Mouse (Mus musculus): ENCODE measurements around the gene Syp. TPM values are rescaled to one million over a fixed set of nuclear protein-coding genes. Genes with fewer than 3 reads are reported as not detected.
A peak's percentile ranks its signal among the peaks of the same experiment; 100 is the strongest.

Syp gene
- polyA plus RNA-seq, 1 experiment from 2014 or later = 5.3 TPM

DNA sequence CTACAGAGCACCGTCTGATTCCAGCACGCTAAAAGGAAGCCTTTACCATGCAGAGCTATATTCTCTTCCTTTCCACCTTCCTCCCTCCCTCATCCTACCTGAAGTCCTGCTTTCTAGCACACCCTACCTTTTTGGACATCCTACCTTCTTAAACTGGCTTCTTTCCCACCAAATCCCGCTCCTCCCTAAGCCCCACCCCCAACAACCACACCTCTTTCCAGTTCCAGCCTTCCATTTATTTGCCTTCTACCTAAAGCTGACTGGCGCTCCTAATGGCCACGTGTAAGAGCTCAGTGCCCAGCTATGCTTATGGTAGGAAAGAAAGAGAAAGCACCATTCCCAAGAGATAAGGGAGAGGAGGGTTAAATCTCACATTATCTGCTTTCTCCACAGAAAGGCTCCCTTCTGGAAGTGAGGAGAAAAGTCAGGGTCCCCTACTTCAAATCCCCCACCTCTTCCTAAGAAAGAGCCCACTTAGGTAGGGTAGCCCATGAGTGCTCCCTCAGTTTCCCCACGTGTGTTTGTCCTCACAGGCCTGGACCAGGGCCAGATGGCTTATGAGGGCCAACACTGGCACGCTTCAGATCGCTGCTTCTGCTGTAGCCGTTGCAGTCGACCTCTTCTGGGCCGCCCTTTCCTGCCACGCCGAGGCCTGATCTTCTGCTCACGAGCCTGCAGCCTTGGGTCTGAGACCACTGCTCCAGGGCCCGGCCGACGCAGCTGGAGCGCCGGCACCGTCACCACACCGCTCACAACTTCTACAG is 27.6 kb downstream of the Syp start:
- no peaks in the 10 kb centered on the region for H3K4me1 ChIP-seq
- ATAC-seq (ENCODE audit: insufficient number of reproducible peaks, low FRiP score, low TSS enrichment, low read depth) = no peak
- H3K4me2 ChIP-seq (replicated peaks) = no peak overlapping the region
- 77% methylated on average over 21 of the region's 21 CpGs for WGBS
- H3K9ac ChIP-seq = no peak overlapping the region
- no peaks in the 10 kb centered on the region for H3K27me3 ChIP-seq
- peaks cover 11% of the 10 kb centered on the region; the same call in 1 of the 2 replicates for H3K36me3 ChIP-seq
- no peak overlapping the region for H3K27ac ChIP-seq (replicated peaks)
- H3K4me3 ChIP-seq (replicated peaks) = no peak overlapping the region
- H3K9me3 ChIP-seq (replicated peaks) = no peaks in the 10 kb centered on the region

- Histone ChIP-seq H3K36me3 (peaks cover 11% of the 10 kb centered on the region; the same call in 1 of the 2 replicates), H3K9me3 (replicated peaks) (no peaks in the 10 kb centered on the region), H3K4me3 (replicated peaks) (peak overlapping the region; percentile 52), H3K4me1 (0 out of 2 replicates have a peak, but pooled peaks cover 7% of the 10 kb centered on the region), H3K27me3 (no peaks in the 10 kb centered on the region), H3K27ac (replicated peaks) (peak overlapping the region; percentile 86), H3K9ac (no peak overlapping the region; the same call in 1 of the 2 replicates), H3K4me2 (replicated peaks) (peak overlapping the region; percentile 48)
- ATAC-seq (ENCODE audit: insufficient number of reproducible peaks, low FRiP score, low TSS enrichment, low read depth) = peak; percentile 71
- WGBS = 22% methylated on average over 19 of the region's 19 CpGs
These were observed 32.2 kb downstream of the Syp start for GRCm38 (mm10) chrX:7670390-7670881.

DNA sequence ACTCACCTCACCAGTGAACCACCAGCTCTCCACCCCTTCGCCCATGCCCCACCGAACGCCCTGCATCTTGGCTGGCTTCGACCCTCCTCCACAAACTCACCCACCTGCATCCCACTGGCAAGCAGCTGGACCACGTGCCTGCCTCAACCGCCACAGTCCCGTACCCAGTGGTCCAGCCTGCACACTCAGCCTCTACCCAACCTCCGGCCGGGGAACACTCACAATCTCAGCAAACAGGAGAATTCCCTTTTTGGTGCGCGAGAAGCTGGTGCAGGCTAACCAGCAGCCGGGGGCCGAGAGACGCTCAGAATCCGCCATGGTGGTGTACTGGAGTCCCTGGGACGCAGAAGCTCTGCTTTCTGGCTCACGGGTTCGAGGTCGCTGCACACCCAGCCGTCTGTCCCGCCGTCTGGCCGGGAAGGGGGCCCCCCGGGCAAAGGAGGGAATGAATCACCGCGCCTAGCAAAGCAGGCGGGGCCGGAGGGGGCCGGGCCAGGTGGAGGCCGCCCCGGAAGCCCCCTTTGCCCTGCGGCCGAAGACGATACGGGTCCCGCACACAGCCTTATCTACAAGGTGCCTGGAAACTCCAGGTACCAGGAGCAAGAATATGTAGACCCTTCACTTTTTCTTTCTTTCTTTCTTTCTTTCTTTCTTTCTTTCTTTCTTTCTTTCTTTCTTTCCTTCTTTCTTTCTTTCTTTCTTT is 32.8 kb downstream of the Syp start, which contains the start of gene Plp2:
Plp2 (minus strand) TSS at position 470 of the 703 bp plus-strand sequence.
- Histone ChIP-seq H3K4me3 (replicated peaks) (peak within 1 kb of the TSS; percentile 52), H3K27ac (replicated peaks) (peak within 1 kb of the TSS; percentile 86), H3K36me3 (peaks cover 11% of the 10 kb centered on the region; the same call in 1 of the 2 replicates), H3K27me3 (no peaks in the 10 kb centered on the region), H3K9me3 (replicated peaks) (no peaks in the 10 kb centered on the region), H3K4me1 (0 out of 2 replicates have a peak, but pooled peaks cover 7% of the 10 kb centered on the region), H3K9ac (peak within 1 kb of the TSS; percentile 21; the same call in 1 of the 2 replicates), H3K4me2 (replicated peaks) (peak within 1 kb of the TSS; percentile 48)
- ATAC-seq (ENCODE audit: insufficient number of reproducible peaks, low FRiP score, low TSS enrichment, low read depth) = peak; percentile 41
- WGBS = 19% methylated on average over 35 of the region's 36 CpGs

DNA sequence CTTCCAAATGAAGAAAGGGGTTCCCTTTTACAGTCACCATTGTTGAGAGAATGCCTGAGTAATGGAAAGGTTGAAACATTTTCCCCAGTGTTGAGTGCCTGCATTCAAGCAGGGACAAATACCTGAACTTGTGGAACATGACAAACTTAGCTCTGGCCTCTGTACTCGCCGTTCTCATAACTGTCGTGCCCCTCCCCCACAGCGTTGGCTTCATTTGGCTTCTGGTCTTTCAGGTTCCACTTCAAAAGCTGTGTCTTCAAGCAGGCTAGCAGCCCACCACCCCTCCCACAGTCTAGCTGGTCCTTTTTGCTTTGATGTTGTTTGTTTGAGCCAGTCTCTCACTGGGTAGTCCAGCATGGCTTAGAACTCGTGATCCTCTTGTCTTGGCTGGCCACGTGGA is 34.5 kb downstream of the Syp start:
- Histone ChIP-seq H3K4me3 (replicated peaks) (no peak overlapping the region), H3K9ac (no peak overlapping the region), H3K27me3 (no peaks in the 10 kb centered on the region), H3K27ac (replicated peaks) (no peak overlapping the region), H3K4me2 (replicated peaks) (no peak overlapping the region), H3K4me1 (0 out of 2 replicates have a peak, but pooled peaks cover 7% of the 10 kb centered on the region), H3K9me3 (replicated peaks) (no peaks in the 10 kb centered on the region), H3K36me3 (peaks cover 5% of the 10 kb centered on the region; the same call in 1 of the 2 replicates)
- ATAC-seq (ENCODE audit: insufficient number of reproducible peaks, low FRiP score, low TSS enrichment, low read depth) = no peak
- WGBS = 47% methylated on average over 6 of the region's 6 CpGs

GRCm38 (mm10) chrX:7673578-7674281 is 35.5 kb downstream of the Syp start:
- peak; percentile 34; the same call in 1 of the 2 replicates for ATAC-seq (ENCODE audit: insufficient number of reproducible peaks, low FRiP score, low TSS enrichment, low read depth)
- H3K27me3 ChIP-seq = no peaks in the 10 kb centered on the region
- no peaks in the 10 kb centered on the region for H3K9me3 ChIP-seq (replicated peaks)
- 34% methylated on average over 12 of the region's 12 CpGs for WGBS
- H3K9ac ChIP-seq = no peak overlapping the region
- H3K27ac ChIP-seq (replicated peaks) = peak overlapping the region; percentile 80
- no peak overlapping the region for H3K4me3 ChIP-seq (replicated peaks)
- H3K4me2 ChIP-seq (replicated peaks) = peak overlapping the region; percentile 48
- 0 out of 2 replicates have a peak, but pooled peaks cover 7% of the 10 kb centered on the region for H3K4me1 ChIP-seq
- peaks cover 5% of the 10 kb centered on the region; the same call in 1 of the 2 replicates for H3K36me3 ChIP-seq

- H3K4me3 ChIP-seq (replicated peaks) = peak overlapping the region; percentile 34
- 0 out of 2 replicates have a peak, but pooled peaks cover 7% of the 10 kb centered on the region for H3K4me1 ChIP-seq
- H3K27ac ChIP-seq (replicated peaks) = peak overlapping the region; percentile 80
- H3K27me3 ChIP-seq = no peaks in the 10 kb centered on the region
- ATAC-seq (ENCODE audit: insufficient number of reproducible peaks, low FRiP score, low TSS enrichment, low read depth) = peak; percentile 9; the same call in 1 of the 2 replicates
- no peaks in the 10 kb centered on the region for H3K36me3 ChIP-seq
- no peaks in the 10 kb centered on the region for H3K9me3 ChIP-seq (replicated peaks)
- 24% methylated on average over 28 of the region's 28 CpGs for WGBS
- peak overlapping the region; percentile 48 for H3K4me2 ChIP-seq (replicated peaks)
- H3K9ac ChIP-seq = no peak overlapping the region
These were observed 36.2 kb downstream of the Syp start for GRCm38 (mm10) chrX:7674284-7675000.

DNA sequence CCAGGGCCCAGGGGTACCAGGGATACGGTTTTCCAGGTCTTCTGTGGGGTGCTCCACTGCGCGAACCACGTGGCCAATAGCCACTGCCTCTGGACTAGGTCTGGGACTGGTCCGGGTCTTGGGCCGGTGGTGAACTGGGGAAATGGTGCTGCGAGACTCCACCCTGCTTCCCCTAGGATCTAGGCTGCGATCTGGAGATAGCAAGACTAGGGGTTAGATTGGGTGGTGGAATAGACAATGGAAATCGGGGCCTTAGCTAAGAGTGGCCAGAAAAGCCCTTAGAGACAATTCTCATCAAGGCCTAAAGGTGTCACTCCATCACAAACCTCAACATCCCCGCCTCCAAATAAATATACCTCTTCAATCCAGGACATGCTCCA is 36.7 kb downstream of the Syp start:
- no peak for ATAC-seq (ENCODE audit: insufficient number of reproducible peaks, low FRiP score, low TSS enrichment, low read depth)
- H3K4me2 ChIP-seq (replicated peaks) = peak overlapping the region; percentile 48
- H3K27ac ChIP-seq (replicated peaks) = peak overlapping the region; percentile 80
- 0 out of 2 replicates have a peak, but pooled peaks cover 7% of the 10 kb centered on the region for H3K4me1 ChIP-seq
- H3K27me3 ChIP-seq = no peaks in the 10 kb centered on the region
- H3K36me3 ChIP-seq = no peaks in the 10 kb centered on the region
- 21% methylated on average over 10 of the region's 10 CpGs for WGBS
- H3K9ac ChIP-seq = no peak overlapping the region
- H3K4me3 ChIP-seq (replicated peaks) = peak overlapping the region; percentile 34
- no peaks in the 10 kb centered on the region for H3K9me3 ChIP-seq (replicated peaks)

DNA sequence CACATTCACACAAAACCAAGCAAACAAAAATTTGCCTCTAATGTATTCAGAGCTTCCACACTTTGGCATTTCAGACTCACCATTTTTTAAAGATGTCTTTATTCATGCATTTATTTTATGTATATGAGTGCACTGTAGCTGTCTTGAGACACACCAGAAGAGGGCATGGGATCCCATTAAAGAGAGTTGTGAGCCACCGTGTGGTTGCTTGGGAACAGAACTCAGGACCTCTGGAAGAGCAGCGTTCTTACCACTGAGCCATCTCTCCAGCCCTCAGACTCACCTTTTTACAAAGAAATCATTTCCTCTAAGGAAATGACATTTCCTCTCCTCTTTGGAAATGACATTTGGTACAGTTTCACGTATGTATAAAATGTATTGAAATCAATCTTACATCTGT is 40.7 kb downstream of the Syp start:
- H3K27me3 ChIP-seq = no peaks in the 10 kb centered on the region
- ATAC-seq (ENCODE audit: insufficient number of reproducible peaks, low FRiP score, low TSS enrichment, low read depth) = no peak
- H3K4me2 ChIP-seq (replicated peaks) = no peak overlapping the region
- H3K4me1 ChIP-seq = 0 out of 2 replicates have a peak, but pooled peaks cover 7% of the 10 kb centered on the region
- H3K9ac ChIP-seq = no peak overlapping the region
- no peak overlapping the region for H3K27ac ChIP-seq (replicated peaks)
- no peak overlapping the region for H3K4me3 ChIP-seq (replicated peaks)
- H3K36me3 ChIP-seq = no peaks in the 10 kb centered on the region
- no peaks in the 10 kb centered on the region for H3K9me3 ChIP-seq (replicated peaks)
- 40% methylated on average over 3 of the region's 3 CpGs for WGBS

GRCm38 (mm10) chrX:7679405-7680056 is 41.3 kb downstream of the Syp start:
- WGBS = 18% methylated on average over 27 of the region's 27 CpGs
- ATAC-seq (ENCODE audit: insufficient number of reproducible peaks, low FRiP score, low TSS enrichment, low read depth) = peak; percentile 92
- H3K27ac ChIP-seq (replicated peaks) = no peak overlapping the region; the same call in 1 of the 2 replicates

GRCm38 (mm10) chrX:7680057-7680412 is 41.8 kb downstream of the Syp start:
- H3K36me3 ChIP-seq = no peaks in the 10 kb centered on the region
- 0 out of 2 replicates have a peak, but pooled peaks have one; percentile 31 for ATAC-seq (ENCODE audit: insufficient number of reproducible peaks, low FRiP score, low TSS enrichment, low read depth)
- H3K27me3 ChIP-seq = no peaks in the 10 kb centered on the region
- H3K9me3 ChIP-seq (replicated peaks) = no peaks in the 10 kb centered on the region
- 0 out of 2 replicates have a peak, but pooled peaks cover under 1% of the 10 kb centered on the region for H3K4me1 ChIP-seq
- H3K4me3 ChIP-seq (replicated peaks) = peak overlapping the region; percentile 32
- 16% methylated on average over 12 of the region's 12 CpGs for WGBS
- peak overlapping the region; percentile 56 for H3K4me2 ChIP-seq (replicated peaks)
- H3K27ac ChIP-seq (replicated peaks) = no peak overlapping the region
- H3K9ac ChIP-seq = no peak overlapping the region

More at GRCm38 (mm10) chrX:7679405-7680056, 41.3 kb downstream of the Syp start:
- Histone ChIP-seq H3K4me2 (replicated peaks) (peak overlapping the region; percentile 56), H3K27me3 (no peaks in the 10 kb centered on the region), H3K9ac (no peak overlapping the region), H3K9me3 (replicated peaks) (no peaks in the 10 kb centered on the region), H3K36me3 (no peaks in the 10 kb centered on the region), H3K4me3 (replicated peaks) (peak overlapping the region; percentile 32), H3K4me1 (0 out of 2 replicates have a peak, but pooled peaks cover 5% of the 10 kb centered on the region)
